Mouse (Mus musculus): ENCODE results near the gene Fbln7. TPM values are rescaled to one million over a fixed set of nuclear protein-coding genes. Genes with fewer than 3 reads are reported as not detected.

The Fbln7 gene
- polyA plus RNA-seq, 1 experiment = not detected

DNA sequence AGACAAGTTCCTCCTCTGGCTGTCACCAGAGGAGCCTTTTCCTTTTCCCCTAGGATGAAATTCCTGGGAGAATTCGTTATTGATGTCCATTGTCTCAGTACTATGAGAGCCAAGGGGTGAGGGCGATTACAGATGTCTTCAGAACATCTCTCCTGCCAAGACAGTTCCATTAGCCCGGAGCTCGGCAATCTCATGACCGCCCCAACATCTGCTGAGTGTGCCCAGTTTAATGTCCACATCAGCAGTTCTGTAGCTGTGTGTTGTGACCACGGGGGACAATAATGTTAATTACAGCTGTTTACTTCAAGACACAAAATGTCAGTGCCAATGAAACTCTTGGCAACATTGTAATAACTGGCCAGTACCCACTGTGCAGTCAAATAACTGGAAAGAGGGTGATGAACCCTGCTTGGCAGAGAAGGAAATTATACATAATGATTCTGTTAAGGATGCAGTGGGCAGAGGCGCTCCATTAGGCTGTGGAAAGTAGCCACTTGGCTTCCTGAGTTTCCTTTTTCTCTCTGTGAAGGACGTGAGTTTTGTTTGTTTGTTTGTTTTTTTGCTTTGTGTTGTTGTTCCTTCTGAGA lies 22.5 kb downstream of the Fbln7 start:
- H3K27ac ChIP-seq (ENCODE audit: control insufficient read depth, insufficient read depth, low read depth, low read length, poor library complexity) = no peak overlapping the region
- H3K4me3 ChIP-seq (replicated peaks; ENCODE audit: control insufficient read depth, low read depth, low read length) = no peak overlapping the region
- 73% methylated on average over 8 of the region's 8 CpGs for WGBS
- H3K4me1 ChIP-seq (ENCODE audit: control insufficient read depth, insufficient read depth, low read length) = no peaks in the 10 kb centered on the region
- no peak for TF ChIP-seq CTCF (IDR thresholded peaks at IDR 0.05; ENCODE audit: control insufficient read depth, insufficient read depth, low read length)
- no peak for TF ChIP-seq POLR2A (IDR thresholded peaks at IDR 0.05; ENCODE audit: borderline replicate concordance, control insufficient read depth, low read depth, low read length)

DNA sequence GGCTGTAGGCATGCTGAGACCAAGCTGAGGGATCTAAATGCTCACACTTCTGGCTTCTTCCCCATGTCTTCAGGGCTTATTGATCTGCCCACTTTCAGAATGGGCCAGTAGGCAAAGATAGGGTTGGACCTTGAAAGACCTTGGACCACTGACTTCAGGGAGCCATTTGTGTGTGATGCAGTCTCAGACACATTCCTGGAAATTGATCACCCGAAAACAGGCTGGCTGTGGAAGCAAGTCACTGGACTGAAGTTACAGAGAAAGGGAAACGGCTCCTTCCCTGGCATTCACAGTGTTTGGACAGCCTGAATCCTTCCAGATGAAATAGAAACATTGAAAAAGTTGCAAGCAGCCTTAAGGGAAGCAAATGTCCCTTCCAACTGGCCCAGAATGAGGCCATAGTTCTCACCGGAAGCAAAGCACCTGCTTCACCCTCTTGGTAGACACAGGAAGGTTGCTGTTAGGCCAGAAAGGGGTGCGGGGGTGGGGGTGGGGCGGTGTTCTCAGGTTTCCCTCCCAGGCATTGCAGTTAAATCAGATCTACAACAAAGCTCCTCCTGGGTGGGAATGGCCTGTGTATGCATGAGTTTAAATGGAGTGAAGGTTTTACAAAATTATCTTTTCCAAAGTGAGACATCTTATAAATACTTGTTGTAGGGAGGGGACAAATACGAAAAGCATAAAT lies 25.2 kb downstream of the Fbln7 start:
- Histone ChIP-seq H3K4me3 (replicated peaks; ENCODE audit: control insufficient read depth, low read depth, low read length) (no peak overlapping the region), H3K4me1 (ENCODE audit: control insufficient read depth, insufficient read depth, low read length) (no peaks in the 10 kb centered on the region), H3K27ac (ENCODE audit: control insufficient read depth, insufficient read depth, low read depth, low read length, poor library complexity) (no peak overlapping the region)
- TF ChIP-seq CTCF (IDR thresholded peaks at IDR 0.05; ENCODE audit: control insufficient read depth, insufficient read depth, low read length) (no peak), POLR2A (IDR thresholded peaks at IDR 0.05; ENCODE audit: borderline replicate concordance, control insufficient read depth, low read depth, low read length) (no peak)
- WGBS = 76% methylated on average over 6 of the region's 6 CpGs

DNA sequence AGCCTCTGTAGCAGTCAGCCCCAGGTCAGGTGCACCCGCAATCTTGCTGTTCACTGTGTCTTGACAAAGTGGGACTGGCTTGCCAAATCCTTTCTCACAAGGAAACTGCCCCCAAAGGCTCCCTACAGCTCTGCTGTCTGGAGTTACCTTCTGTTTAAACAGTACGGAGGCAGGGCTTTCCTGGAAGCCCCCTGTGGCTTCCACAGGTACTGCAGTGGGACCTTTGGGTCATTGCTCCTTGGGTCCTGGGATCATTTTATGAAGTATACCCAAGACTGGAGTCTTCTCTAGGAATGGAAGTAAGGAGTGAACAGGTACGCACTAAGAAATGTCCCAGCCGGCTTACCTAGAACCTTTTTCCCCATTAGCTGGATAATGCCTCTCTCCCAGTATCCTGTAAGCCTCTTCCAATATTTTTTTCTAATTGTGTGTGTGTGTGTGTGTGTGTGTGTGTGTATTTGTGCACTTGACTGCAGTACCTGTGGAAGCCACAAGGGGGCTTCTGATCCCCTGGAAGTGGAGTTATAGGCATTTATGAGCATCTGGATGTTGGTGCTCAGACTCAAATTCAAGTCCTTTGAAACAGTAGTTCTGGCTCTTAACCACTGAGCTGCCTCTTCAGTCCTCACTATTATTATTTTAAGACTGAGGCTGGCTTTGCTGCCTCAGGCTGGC lies 28.0 kb downstream of the Fbln7 start:
- H3K4me3 ChIP-seq (replicated peaks; ENCODE audit: control insufficient read depth, low read depth, low read length) = no peak overlapping the region
- H3K27ac ChIP-seq (ENCODE audit: control insufficient read depth, insufficient read depth, low read depth, low read length, poor library complexity) = no peak overlapping the region
- WGBS = 85% methylated on average over 4 of the region's 4 CpGs
- H3K4me1 ChIP-seq (ENCODE audit: control insufficient read depth, insufficient read depth, low read length) = no peaks in the 10 kb centered on the region
- TF ChIP-seq CTCF (IDR thresholded peaks at IDR 0.05; ENCODE audit: control insufficient read depth, insufficient read depth, low read length) (no peak), POLR2A (IDR thresholded peaks at IDR 0.05; ENCODE audit: borderline replicate concordance, control insufficient read depth, low read depth, low read length) (no peak)

DNA sequence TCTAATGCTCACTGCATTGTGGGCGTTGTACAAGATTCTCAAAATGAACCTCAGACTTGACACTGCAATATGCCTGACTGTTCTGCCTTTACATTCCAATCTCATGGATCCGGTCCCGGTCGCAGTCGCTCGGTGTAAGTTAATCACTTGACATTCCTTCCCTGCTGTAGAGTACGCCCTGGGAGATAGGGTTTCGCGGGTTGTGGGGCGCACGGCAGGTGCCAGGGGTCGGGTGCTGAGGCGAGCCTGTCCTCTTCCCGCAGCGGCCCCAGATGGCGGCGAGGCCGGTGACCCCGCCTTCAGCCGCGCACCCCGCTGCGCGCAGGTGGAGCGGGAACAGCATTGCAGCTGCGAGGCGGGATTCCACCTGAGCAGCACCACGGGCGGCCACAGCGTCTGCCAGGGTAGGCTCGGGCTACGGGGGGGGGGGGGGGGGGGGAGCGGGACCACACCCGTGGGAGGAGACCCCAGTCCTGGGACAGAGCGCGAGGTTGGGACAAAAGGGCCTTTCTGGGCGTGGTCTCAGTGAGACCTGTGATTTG lies 29.5 kb downstream of the Fbln7 start:
- WGBS = 17% methylated on average over 36 of the region's 37 CpGs
- H3K4me3 ChIP-seq (replicated peaks; ENCODE audit: control insufficient read depth, low read depth, low read length) = no peak overlapping the region
- no peak overlapping the region for H3K27ac ChIP-seq (ENCODE audit: control insufficient read depth, insufficient read depth, low read depth, low read length, poor library complexity)

DNA sequence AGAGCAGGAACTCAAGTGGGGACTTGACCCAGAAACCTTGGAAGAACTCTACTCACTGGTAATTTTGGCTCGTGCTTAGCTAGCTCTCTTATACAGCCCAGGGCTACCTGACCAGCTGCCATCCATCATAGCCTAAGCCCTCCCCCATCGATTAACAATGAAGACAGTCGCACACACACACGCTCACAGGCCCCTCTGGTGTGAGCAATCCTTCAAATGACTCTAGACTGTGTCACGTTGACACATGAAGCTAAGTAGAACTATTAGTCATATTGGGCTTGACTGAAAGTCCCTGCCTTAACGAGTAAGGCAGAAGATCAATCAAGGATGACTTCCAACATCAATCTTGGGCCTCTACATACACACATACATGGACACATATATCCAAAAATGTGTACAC lies 40.1 kb downstream of the Fbln7 start:
- TF ChIP-seq POLR2A (IDR thresholded peaks at IDR 0.05; ENCODE audit: borderline replicate concordance, control insufficient read depth, low read depth, low read length) (no peak), CTCF (IDR thresholded peaks at IDR 0.05; ENCODE audit: control insufficient read depth, insufficient read depth, low read length) (no peak)
- Histone ChIP-seq H3K27ac (ENCODE audit: control insufficient read depth, insufficient read depth, low read depth, low read length, poor library complexity) (no peak overlapping the region), H3K4me3 (replicated peaks; ENCODE audit: control insufficient read depth, low read depth, low read length) (no peak overlapping the region), H3K4me1 (ENCODE audit: control insufficient read depth, insufficient read depth, low read length) (no peaks in the 10 kb centered on the region; the same call in 1 of the 2 replicates)
- WGBS = 78% methylated on average over 6 of the region's 6 CpGs

More for the DNA sequence above, 29.5 kb downstream of the Fbln7 start:
- no peaks in the 10 kb centered on the region for H3K4me1 ChIP-seq (ENCODE audit: control insufficient read depth, insufficient read depth, low read length)
- TF ChIP-seq POLR2A (IDR thresholded peaks at IDR 0.05; ENCODE audit: borderline replicate concordance, control insufficient read depth, low read depth, low read length) (no peak), CTCF (IDR thresholded peaks at IDR 0.05; ENCODE audit: control insufficient read depth, insufficient read depth, low read length) (no peak)

DNA sequence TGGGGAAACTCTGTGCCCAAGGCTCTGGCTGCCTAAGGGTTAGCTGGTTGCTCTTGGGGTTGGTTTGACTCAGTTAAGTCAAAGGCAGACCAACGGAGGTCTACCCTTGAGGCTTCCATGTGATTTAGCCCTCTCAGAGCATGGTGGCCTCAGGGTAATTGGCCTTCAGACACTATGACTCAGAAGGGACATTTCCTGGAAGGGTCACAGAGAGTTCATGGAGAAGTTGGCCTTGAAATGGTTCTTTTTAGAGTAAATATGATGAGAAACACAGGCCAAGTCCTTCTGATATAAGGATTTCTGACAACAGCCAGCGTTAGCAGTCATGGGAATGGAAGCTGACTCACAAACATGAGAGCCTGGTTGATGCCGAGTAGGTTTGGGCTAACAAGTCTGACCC lies 40.9 kb downstream of the Fbln7 start:
- WGBS = 80% methylated on average over 3 of the region's 3 CpGs
- H3K4me1 ChIP-seq (ENCODE audit: control insufficient read depth, insufficient read depth, low read length) = no peaks in the 10 kb centered on the region; the same call in 1 of the 2 replicates
- H3K4me3 ChIP-seq (replicated peaks; ENCODE audit: control insufficient read depth, low read depth, low read length) = no peak overlapping the region
- TF ChIP-seq CTCF (IDR thresholded peaks at IDR 0.05; ENCODE audit: control insufficient read depth, insufficient read depth, low read length) (no peak), POLR2A (IDR thresholded peaks at IDR 0.05; ENCODE audit: borderline replicate concordance, control insufficient read depth, low read depth, low read length) (no peak)
- H3K27ac ChIP-seq (ENCODE audit: control insufficient read depth, insufficient read depth, low read depth, low read length, poor library complexity) = no peak overlapping the region

DNA sequence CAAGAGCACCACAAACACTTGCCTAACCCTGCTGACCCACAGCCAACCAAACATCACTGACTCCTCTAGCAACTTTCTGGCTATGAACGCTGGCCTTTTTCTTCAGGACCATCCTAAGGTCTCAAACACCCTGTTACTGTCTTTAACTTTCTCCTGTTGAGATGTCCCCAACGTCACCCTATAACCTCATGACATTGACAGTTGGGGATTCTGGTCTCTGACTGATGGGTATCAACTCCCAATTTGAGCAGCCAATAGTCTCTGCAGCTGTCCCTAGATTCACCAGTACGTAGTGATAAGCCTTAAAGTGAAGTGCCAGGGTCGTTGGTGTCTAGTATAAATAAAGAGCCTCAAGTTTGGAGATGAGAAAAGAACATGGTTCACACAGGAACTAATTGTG lies 52.2 kb downstream of the Fbln7 start:
- H3K27ac ChIP-seq (ENCODE audit: control insufficient read depth, insufficient read depth, low read depth, low read length, poor library complexity) = no peak overlapping the region
- H3K4me1 ChIP-seq (ENCODE audit: control insufficient read depth, insufficient read depth, low read length) = no peaks in the 10 kb centered on the region
- WGBS = 71% methylated on average over 4 of the region's 4 CpGs
- H3K4me3 ChIP-seq (replicated peaks; ENCODE audit: control insufficient read depth, low read depth, low read length) = no peak overlapping the region
- TF ChIP-seq POLR2A (IDR thresholded peaks at IDR 0.05; ENCODE audit: borderline replicate concordance, control insufficient read depth, low read depth, low read length) = no peak
- TF ChIP-seq CTCF (IDR thresholded peaks at IDR 0.05; ENCODE audit: control insufficient read depth, insufficient read depth, low read length) = no peak

DNA sequence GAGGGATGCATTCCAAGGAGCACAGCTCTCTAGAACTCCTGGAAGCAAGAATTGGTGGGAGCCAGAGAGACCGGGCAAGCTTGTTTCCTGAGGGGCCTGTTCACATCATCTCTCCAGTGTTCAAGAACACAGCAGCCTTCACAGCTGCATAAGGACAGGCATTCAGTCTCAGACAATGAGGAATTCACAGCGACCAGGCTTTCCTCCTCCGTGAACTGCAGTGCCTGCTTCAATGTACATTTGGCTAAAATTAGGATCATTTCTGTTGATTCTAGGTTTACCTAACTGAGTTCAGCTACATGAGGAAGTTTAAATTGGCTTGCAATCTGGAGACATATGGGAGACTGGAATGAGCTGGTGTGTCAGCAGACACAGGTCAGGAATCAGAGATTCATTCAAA lies 53.7 kb downstream of the Fbln7 start:
- Histone ChIP-seq H3K4me1 (ENCODE audit: control insufficient read depth, insufficient read depth, low read length) (no peaks in the 10 kb centered on the region), H3K27ac (ENCODE audit: control insufficient read depth, insufficient read depth, low read depth, low read length, poor library complexity) (no peak overlapping the region), H3K4me3 (replicated peaks; ENCODE audit: control insufficient read depth, low read depth, low read length) (no peak overlapping the region)
- WGBS = 91% methylated on average over 3 of the region's 3 CpGs
- TF ChIP-seq POLR2A (IDR thresholded peaks at IDR 0.05; ENCODE audit: borderline replicate concordance, control insufficient read depth, low read depth, low read length) = no peak

Measured in bone marrow, adult 2 months (tissue).